Mouse (Mus musculus) MEL (cell line): ENCODE results near the gene Gpr27. TPM values are rescaled to one million over a fixed set of nuclear protein-coding genes. Genes with fewer than 3 reads are reported as not detected.

Experiments
- DNase-seq: peaks from one replicate; pipeline ENCODE4 v3.0.0; 2011; ENCODE audit warnings: low read depth, low spot score
- H3K27ac ChIP-seq: 2 replicates; pipeline ENCODE4 v1.5.1; 2012; ENCODE audit warnings: low read depth, mild to moderate bottlenecking, control low read depth, low read length, moderate library complexity; ENCODE audit not compliant: control insufficient read depth
- H3K27me3 ChIP-seq, 2 experiments: fragments of 150-350 bp in 1 of 2; sonication (generic) in 1 of 2; 2 replicates each; pipeline ENCODE4 v1.6.1; 2012; ENCODE audit warnings: low read length in 2 of 2, mild to moderate bottlenecking in 2 of 2, improper control_type of control experiment in 1 of 2, moderate library complexity in 1 of 2; ENCODE audit not compliant: insufficient read depth in 2 of 2, control insufficient read depth in 1 of 2
- H3K36me3 ChIP-seq, 2 experiments: 2 replicates each; pipeline ENCODE4 v1.6.1; 2012 to 2014; ENCODE audit warnings: low read length in 2 of 2, improper control_type of control experiment in 1 of 2, inconsistent platforms in 1 of 2, mild to moderate bottlenecking in 1 of 2; ENCODE audit not compliant: insufficient read depth in 2 of 2, control insufficient read depth in 1 of 2
- H3K4me1 ChIP-seq, 2 experiments: fragments of 150-350 bp in 1 of 2; sonication (generic) in 1 of 2; 2 replicates each; pipeline ENCODE4 v1.6.1; 2012; ENCODE audit warnings: low read length in 2 of 2, improper control_type of control experiment in 1 of 2, mild to moderate bottlenecking in 1 of 2; ENCODE audit not compliant: insufficient read depth in 2 of 2, control insufficient read depth in 1 of 2
- H3K4me3 ChIP-seq, 2 experiments: fragments of 150-350 bp in 1 of 2; sonication (generic) in 1 of 2; 2 replicates each; pipeline ENCODE4 v1.5.1; 2012; ENCODE audit warnings: low read depth in 2 of 2, low read length in 2 of 2, mild to moderate bottlenecking in 2 of 2, moderate library complexity in 2 of 2, control low read depth in 1 of 2, improper control_type of control experiment in 1 of 2; ENCODE audit not compliant: control insufficient read depth in 1 of 2, insufficient read depth in 1 of 2
- H3K79me2 ChIP-seq: 2 replicates; pipeline ENCODE4 v1.6.1; 2012; ENCODE audit warnings: mild to moderate bottlenecking, low read length, moderate library complexity; ENCODE audit not compliant: control insufficient read depth, poor library complexity, insufficient read depth
- H3K9ac ChIP-seq: 2 replicates; pipeline ENCODE4 v1.6.1; 2012; ENCODE audit warnings: low read depth, mild to moderate bottlenecking, control low read depth, low read length, moderate library complexity; ENCODE audit not compliant: control insufficient read depth, poor library complexity, severe bottlenecking
- H3K9me3 ChIP-seq: fragments of 150-350 bp; sonication (generic); replicated peaks from 2 replicates; pipeline ENCODE4 v1.6.1; 2012; ENCODE audit warnings: mild to moderate bottlenecking, low read length, improper control_type of control experiment, moderate library complexity; ENCODE audit not compliant: insufficient read depth
- CHD2 ChIP-seq: IDR thresholded peaks from 2 replicates; pipeline ENCODE4 v1.6.1; 2011; ENCODE audit warnings: low read length, improper control_type of control experiment
- CTCF ChIP-seq, 3 experiments: IDR thresholded peaks in 2 of 3; conservative IDR thresholded peaks in 1 of 3; 2 replicates each; pipeline ENCODE4 v1.5.1; 2011 to 2012; ENCODE audit warnings: low read length in 3 of 3, low read depth in 2 of 3, mild to moderate bottlenecking in 2 of 3, improper control_type of control experiment in 1 of 3, inconsistent platforms in 1 of 3, mixed read lengths in 1 of 3, moderate library complexity in 1 of 3; ENCODE audit not compliant: control insufficient read depth in 1 of 3, insufficient read depth in 1 of 3, poor library complexity in 1 of 3, severe bottlenecking in 1 of 3
- E2F4 ChIP-seq: IDR thresholded peaks from 2 replicates; pipeline ENCODE4 v1.6.1; 2011; ENCODE audit warnings: low read depth, low read length, improper control_type of control experiment, borderline replicate concordance
- EP300 ChIP-seq, 2 experiments: IDR thresholded peaks; 2 replicates each; pipeline ENCODE4 v1.6.1; 2011; ENCODE audit warnings: improper control_type of control experiment in 2 of 2, low read length in 2 of 2, low read depth in 1 of 2, mild to moderate bottlenecking in 1 of 2
- ETS1 ChIP-seq: IDR thresholded peaks from 2 replicates; pipeline ENCODE4 v1.6.1; 2012; ENCODE audit warnings: low read depth, mild to moderate bottlenecking, inconsistent platforms, low read length, improper control_type of control experiment, moderate library complexity
- GATA1 ChIP-seq: IDR thresholded peaks from 2 replicates; pipeline ENCODE4 v1.6.1; 2011; ENCODE audit warnings: low read depth, low read length, improper control_type of control experiment
- HCFC1 ChIP-seq: IDR thresholded peaks from 2 replicates; pipeline ENCODE4 v1.6.1; 2012; ENCODE audit warnings: low read depth, mild to moderate bottlenecking, inconsistent platforms, low read length, improper control_type of control experiment, moderate library complexity
- JUND ChIP-seq: IDR thresholded peaks from 2 replicates; pipeline ENCODE4 v1.6.1; 2011; ENCODE audit warnings: low read depth, mild to moderate bottlenecking, improper control_type of control experiment, low read length
- KAT2A ChIP-seq: conservative IDR thresholded peaks from 2 replicates; pipeline ENCODE4 v1.6.1; 2012; ENCODE audit warnings: low read depth, low read length, improper control_type of control experiment, inconsistent platforms
- MAFK ChIP-seq: IDR thresholded peaks from 2 replicates; pipeline ENCODE4 v1.6.1; 2011; ENCODE audit warnings: low read depth, mild to moderate bottlenecking, low read length, improper control_type of control experiment, borderline replicate concordance
- MAZ ChIP-seq: IDR thresholded peaks from 2 replicates; pipeline ENCODE4 v1.6.1; 2012; ENCODE audit warnings: low read depth, mild to moderate bottlenecking, inconsistent platforms, low read length, improper control_type of control experiment
- MYB ChIP-seq: IDR thresholded peaks from 2 replicates; pipeline ENCODE4 v1.6.1; 2011; ENCODE audit warnings: mild to moderate bottlenecking, low read depth, low read length, improper control_type of control experiment
- MYC ChIP-seq: IDR thresholded peaks from 2 replicates; pipeline ENCODE4 v1.6.1; 2011; ENCODE audit warnings: low read depth, mild to moderate bottlenecking, low read length, improper control_type of control experiment, moderate library complexity
- NRF1 ChIP-seq: IDR thresholded peaks from 2 replicates; pipeline ENCODE4 v1.6.1; 2014; ENCODE audit warnings: low read depth, mild to moderate bottlenecking, inconsistent platforms, low read length, improper control_type of control experiment, moderate library complexity; ENCODE audit not compliant: poor library complexity, insufficient read depth, severe bottlenecking
- POLR2A ChIP-seq, 2 experiments: IDR thresholded peaks; 2 replicates each; pipeline ENCODE4 v1.6.1; 2011 to 2012; ENCODE audit warnings: low read length in 2 of 2, mild to moderate bottlenecking in 2 of 2, control low read depth in 1 of 2, improper control_type of control experiment in 1 of 2, low read depth in 1 of 2, moderate library complexity in 1 of 2; ENCODE audit not compliant: control insufficient read depth in 1 of 2, insufficient read depth in 1 of 2, poor library complexity in 1 of 2
- POLR2AphosphoS2 ChIP-seq: IDR thresholded peaks from 2 replicates; pipeline ENCODE4 v1.6.1; 2011; ENCODE audit warnings: low read length, improper control_type of control experiment
- POLR2AphosphoS5 ChIP-seq: IDR thresholded peaks from 2 replicates; pipeline ENCODE4 v1.6.1; 2012; ENCODE audit warnings: low read depth, borderline replicate concordance, mild to moderate bottlenecking, inconsistent platforms, low read length, moderate library complexity, mixed read lengths
- RCOR1 ChIP-seq: IDR thresholded peaks from 2 replicates; pipeline ENCODE4 v1.6.1; 2012; ENCODE audit warnings: low read depth, mild to moderate bottlenecking, inconsistent platforms, low read length, improper control_type of control experiment
- TAL1 ChIP-seq: IDR thresholded peaks from 2 replicates; pipeline ENCODE4 v1.6.1; 2012; ENCODE audit warnings: mild to moderate bottlenecking, inconsistent platforms, low read length, moderate library complexity, mixed read lengths
- USF2 ChIP-seq, 2 experiments: IDR thresholded peaks; 2 replicates each; pipeline ENCODE4 v1.6.1; 2011 to 2012; ENCODE audit warnings: improper control_type of control experiment in 2 of 2, low read length in 2 of 2, borderline replicate concordance in 1 of 2, inconsistent platforms in 1 of 2, low read depth in 1 of 2, mild to moderate bottlenecking in 1 of 2; ENCODE audit not compliant: insufficient read depth in 1 of 2
- ZNF384 ChIP-seq: IDR thresholded peaks from 2 replicates; pipeline ENCODE4 v1.6.1; 2012; ENCODE audit warnings: low read depth, mild to moderate bottlenecking, inconsistent platforms, low read length, improper control_type of control experiment
- polyA plus RNA-seq, 2 experiments: library from polyadenylated mRNA; stranded (reverse) in 1 of 2; unstranded in 1 of 2; fragments of >175 nt in 1 of 2; fragments of >200 nt in 1 of 2; gene quantifications; 2 replicates each; pipeline versions ENCODE4 v1.2.1 to v1.2.4; 2012; ENCODE audit warnings: low replicate concordance in 2 of 2, low read depth in 1 of 2; ENCODE audit not compliant: insufficient read length in 2 of 2, insufficient read depth in 1 of 2, missing spikeins in 1 of 2
- total RNA-seq: library from RNA; depleted of rRNA; stranded (reverse); fragments of 300-350 nt; gene quantifications from 2 replicates; pipeline ENCODE4 v1.2.3, GENCODE M21; 2012

Gene Gpr27
- total and polyA plus RNA-seq, 3 experiments, result not detected

- TF ChIP-seq JUND (no peak), E2F4 (no peak), MAZ (no peak), KAT2A (no peak), NRF1 (no peak), POLR2AphosphoS5 (no peak), POLR2A (IDR thresholded peaks at IDR 0.05; ENCODE audit: control insufficient read depth in 1 of 2, insufficient read depth in 1 of 2, low read depth in 1 of 2, low read length in 2 of 2, poor library complexity in 1 of 2) (no peak), GATA1 (no peak), MYB (no peak), MAFK (no peak), HCFC1 (no peak), MYC (no peak), ETS1 (no peak), CHD2 (no peak)
- H3K4me3 ChIP-seq, result no peak overlapping the region
Measured at GRCm38 (mm10) chr6:99656088-99656487, 36.4 kb upstream of the Gpr27 start.

DNA sequence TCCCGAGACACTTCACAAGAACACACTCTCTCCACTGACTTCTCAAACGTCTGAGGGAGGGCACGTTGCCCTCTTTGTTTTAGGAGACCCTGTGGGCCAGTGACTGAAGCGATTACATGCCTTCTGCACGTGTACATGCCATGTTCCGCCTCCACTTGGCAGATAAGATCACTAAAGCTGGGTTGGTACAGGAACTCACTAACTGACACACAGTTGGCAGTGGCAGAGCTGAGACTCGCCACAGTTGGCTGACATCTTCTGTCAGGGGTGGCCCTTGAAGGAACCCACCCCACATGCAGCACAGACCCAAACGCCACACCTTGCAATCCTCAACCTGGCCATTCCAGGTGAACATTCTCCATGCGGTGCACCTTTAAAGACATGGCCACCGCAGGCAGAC, 33.9 kb upstream of the Gpr27 start:
- no peak for TF ChIP-seq TAL1
- TF ChIP-seq EP300 (IDR thresholded peaks at IDR 0.05; ENCODE audit: low read depth in 1 of 2, low read length in 2 of 2), result no peak
- no peak for TF ChIP-seq MAFK
- no peak for TF ChIP-seq JUND
- no peak for TF ChIP-seq POLR2A (IDR thresholded peaks at IDR 0.05; ENCODE audit: control insufficient read depth in 1 of 2, insufficient read depth in 1 of 2, low read depth in 1 of 2, low read length in 2 of 2, poor library complexity in 1 of 2)
- no peak for TF ChIP-seq RCOR1
- TF ChIP-seq USF2 (IDR thresholded peaks at IDR 0.05; ENCODE audit: borderline replicate concordance in 1 of 2, insufficient read depth in 1 of 2, low read depth in 1 of 2, low read length in 2 of 2), result no peak
- no peak for TF ChIP-seq MYC
- no peak for TF ChIP-seq POLR2AphosphoS2
- no peak for TF ChIP-seq ZNF384
- TF ChIP-seq CTCF (IDR thresholded peaks at IDR 0.05 in 2 of 3, conservative IDR thresholded peaks at IDR 0.05 in 1 of 3; ENCODE audit: control insufficient read depth in 1 of 3, insufficient read depth in 1 of 3, low read depth in 2 of 3, low read length in 3 of 3, poor library complexity in 1 of 3, severe bottlenecking in 1 of 3), result no peak
- Histone ChIP-seq H3K36me3 (no peaks in the 10 kb centered on the region), H3K27ac (no peak overlapping the region), H3K4me3 (no peak overlapping the region), H3K27me3 (no peaks in the 10 kb centered on the region; a peak in 1 of 4 replicates), H3K4me1 (no peaks in the 10 kb centered on the region), H3K9me3 (no peaks in the 10 kb centered on the region), H3K79me2 (no peaks in the 10 kb centered on the region), H3K9ac (no peak overlapping the region)
- no peak for DNase-seq

More at GRCm38 (mm10) chr6:99656088-99656487, 36.4 kb upstream of the Gpr27 start:
- Histone ChIP-seq H3K27me3 (no peaks in the 10 kb centered on the region; a peak in 1 of 4 replicates), H3K27ac (no peak overlapping the region), H3K4me1 (no peaks in the 10 kb centered on the region), H3K36me3 (no peaks in the 10 kb centered on the region), H3K9me3 (no peaks in the 10 kb centered on the region), H3K9ac (no peak overlapping the region), H3K79me2 (no peaks in the 10 kb centered on the region)
- DNase-seq, result no peak
